Mouse (Mus musculus): ENCODE measurements at regions not wholly inside any gene's neighbourhood (a gene's known extent, or its start where the extent isn't known, plus 50 kb on each side); places are given as distances from the start of the nearest gene placed in this dataset.

GRCm38 (mm10) chr2:61114620-61115019, 151.6 kb upstream of the Rbms1 start:
- TF ChIP-seq CTCF (IDR thresholded peaks at IDR 0.05; ENCODE audit: extremely low read depth, insufficient read depth, insufficient read length, insufficient replicate concordance) (no peak), POLR2A (IDR thresholded peaks at IDR 0.05; ENCODE audit: low read depth, low read length) (no peak)
